Mouse (Mus musculus): Measurements from ENCODE around the gene Map2k7. TPM values are rescaled to one million over a fixed set of nuclear protein-coding genes. Genes with fewer than 3 reads are reported as not detected.

Gene Map2k7
- polyA plus RNA-seq, 1 experiment = 27.0 TPM

DNA sequence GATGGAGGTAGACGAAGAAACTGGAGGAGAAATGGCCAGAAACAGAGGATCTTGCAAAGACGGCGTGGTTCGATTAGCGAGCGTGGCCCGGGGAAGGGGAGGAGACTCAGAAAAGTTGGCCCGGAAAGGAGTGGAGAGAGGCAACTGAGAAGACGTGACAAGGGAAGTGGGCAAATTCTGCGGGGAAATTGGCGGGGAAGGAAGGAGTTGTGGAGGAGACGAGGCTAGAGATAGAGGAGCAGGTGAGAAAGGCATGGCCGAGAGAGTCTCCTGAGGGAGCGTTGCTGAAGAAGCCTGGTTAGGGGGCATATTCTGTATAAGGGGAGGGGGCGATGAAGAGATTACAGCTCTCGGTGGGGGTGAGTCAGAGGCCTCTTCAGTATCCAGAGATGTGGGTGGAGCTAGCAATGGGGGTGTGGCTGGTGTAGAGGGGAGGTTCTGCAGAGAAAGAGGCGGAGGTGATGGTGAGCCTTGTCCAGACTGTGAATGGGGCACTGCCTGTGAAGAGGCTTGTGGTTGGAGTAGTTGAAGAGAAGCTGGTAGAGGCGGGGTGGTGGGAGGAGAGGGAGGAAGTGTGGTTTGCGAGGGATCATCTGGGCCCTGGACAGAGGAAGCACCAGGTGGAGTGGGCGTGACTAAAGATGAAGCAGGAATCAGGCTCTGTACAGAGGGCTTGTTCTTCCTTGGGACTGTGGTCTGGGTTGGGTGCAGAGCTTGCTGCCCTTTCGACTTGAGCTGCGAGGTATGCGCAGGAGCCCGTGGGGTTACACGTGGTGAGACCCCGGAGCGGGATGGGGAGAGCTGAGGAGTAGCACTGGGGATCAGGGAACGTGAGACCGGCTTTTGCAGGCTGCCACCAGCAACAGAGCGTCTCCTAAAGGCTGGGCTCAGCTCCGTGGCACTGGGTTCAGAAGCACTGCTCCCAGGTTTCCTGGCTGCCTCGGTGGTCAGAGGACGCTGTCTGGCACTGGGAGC is 24.2 kb upstream of the Map2k7 start:
- H3K36me3 ChIP-seq (ENCODE audit: control insufficient read depth, insufficient read depth, low read length) = no peaks in the 10 kb centered on the region
- 0 out of 2 replicates have a peak overlapping the region, but pooled peaks have one; percentile 3 for H3K27ac ChIP-seq (ENCODE audit: insufficient read depth, low read depth, low read length)
- peaks cover 21% of the 10 kb centered on the region for H3K4me1 ChIP-seq (ENCODE audit: control insufficient read depth, insufficient read depth, insufficient read length, low read length)
- peak overlapping the region; percentile 60 for H3K4me3 ChIP-seq (ENCODE audit: low read depth, low read length)
- whole genome bisulfite sequencing = 4% methylated on average over 33 of the region's 33 CpGs
- peaks cover 28% of the 10 kb centered on the region for H3K27me3 ChIP-seq (ENCODE audit: control insufficient read depth, insufficient read depth, low read length)
- TF ChIP-seq POLR2A (IDR thresholded peaks at IDR 0.05; ENCODE audit: low read depth, low read length) (no peak), CTCF (IDR thresholded peaks at IDR 0.05; ENCODE audit: extremely low read depth, insufficient read length, insufficient replicate concordance, low read depth, low read length) (no peak)

DNA sequence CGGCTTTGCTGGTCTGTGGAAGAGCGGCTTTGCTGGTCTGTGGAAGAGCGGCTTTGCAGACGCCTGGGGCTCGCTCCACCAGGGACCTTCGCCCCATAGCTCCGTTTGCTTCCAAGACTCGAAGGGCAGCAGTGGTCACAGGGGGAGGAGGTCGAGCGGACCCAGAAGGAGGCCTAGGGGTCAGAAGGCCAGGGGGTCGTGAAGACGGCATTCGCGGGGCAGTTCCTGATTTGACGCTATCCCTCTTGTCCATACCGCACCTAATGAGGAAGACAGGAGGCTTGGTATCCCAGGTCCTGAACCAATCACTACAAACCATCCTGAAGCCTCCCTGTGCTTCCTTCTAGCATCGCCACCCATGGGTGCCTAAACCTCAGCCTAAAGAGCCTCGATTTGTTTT is 22.2 kb upstream of the Map2k7 start:
- TF ChIP-seq CTCF (IDR thresholded peaks at IDR 0.05; ENCODE audit: extremely low read depth, insufficient read length, insufficient replicate concordance, low read depth, low read length) (no peak), POLR2A (IDR thresholded peaks at IDR 0.05; ENCODE audit: low read depth, low read length) (no peak)
- WGBS = 23% methylated on average over 18 of the region's 18 CpGs
- H3K4me3 ChIP-seq (ENCODE audit: low read depth, low read length) = no peak overlapping the region

DNA sequence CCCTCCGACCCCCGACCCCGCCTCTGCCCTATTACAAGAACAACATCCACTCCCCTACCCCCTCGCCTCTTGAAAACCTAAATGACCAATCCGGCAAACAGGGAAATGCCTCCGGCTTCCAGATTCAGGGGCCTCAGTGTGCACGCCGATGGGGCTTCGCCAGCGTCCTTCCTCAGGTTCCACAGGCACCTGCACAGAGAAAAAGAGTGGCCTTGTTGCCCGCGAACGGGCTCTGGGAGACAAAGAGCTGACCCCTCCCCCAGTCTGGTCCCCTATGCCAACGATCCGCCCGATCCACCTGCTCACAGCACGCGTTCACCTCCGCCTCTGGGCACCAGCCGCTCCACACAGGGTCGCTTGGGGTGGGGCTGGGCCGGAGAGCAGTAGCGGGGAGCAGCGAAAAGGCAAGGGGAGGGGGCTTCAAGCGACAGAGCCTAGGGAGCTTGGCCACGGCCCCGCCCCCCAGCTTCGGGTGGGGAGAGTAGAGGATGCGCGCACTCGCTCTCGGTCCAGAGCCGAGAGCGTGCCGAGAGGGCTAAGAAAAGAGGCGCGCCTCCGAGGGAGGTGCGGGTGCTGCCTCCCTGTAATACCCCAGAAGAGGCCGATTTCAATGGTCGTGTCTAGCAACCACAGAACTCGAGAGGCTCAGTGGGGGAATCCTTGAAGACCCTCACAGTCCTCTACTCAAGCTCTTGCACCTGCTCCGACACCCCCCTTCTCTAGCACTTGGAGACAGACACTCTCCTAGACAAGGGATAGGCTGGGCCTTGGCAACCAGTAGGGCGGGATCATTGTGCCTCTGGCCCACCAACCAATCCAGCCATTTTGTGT is 21.5 kb upstream of the Map2k7 start, which contains the start of gene Prr36:
TSS of gene Prr36 (minus strand) at position 669 of the 831 bp plus-strand sequence.
- H3K27me3 ChIP-seq (ENCODE audit: control insufficient read depth, insufficient read depth, low read length) = peaks cover 33% of the 10 kb centered on the region
- peaks cover 21% of the 10 kb centered on the region for H3K4me1 ChIP-seq (ENCODE audit: control insufficient read depth, insufficient read depth, insufficient read length, low read length)
- H3K27ac ChIP-seq (ENCODE audit: insufficient read depth, low read depth, low read length) = no peak within 1 kb of the TSS
- H3K36me3 ChIP-seq (ENCODE audit: control insufficient read depth, insufficient read depth, low read length) = no peaks in the 10 kb centered on the region
- TF ChIP-seq POLR2A (IDR thresholded peaks at IDR 0.05; ENCODE audit: low read depth, low read length) (no peak), CTCF (IDR thresholded peaks at IDR 0.05; ENCODE audit: extremely low read depth, insufficient read length, insufficient replicate concordance, low read depth, low read length) (no peak)
- peak within 1 kb of the TSS; percentile 44 for H3K4me3 ChIP-seq (ENCODE audit: low read depth, low read length)
- WGBS = 4% methylated on average over 44 of the region's 44 CpGs

More for the DNA sequence above, 22.2 kb upstream of the Map2k7 start:
- Histone ChIP-seq H3K27ac (ENCODE audit: insufficient read depth, low read depth, low read length) (no peak overlapping the region), H3K4me1 (ENCODE audit: control insufficient read depth, insufficient read depth, insufficient read length, low read length) (peaks cover 21% of the 10 kb centered on the region), H3K27me3 (ENCODE audit: control insufficient read depth, insufficient read depth, low read length) (peaks cover 30% of the 10 kb centered on the region), H3K36me3 (ENCODE audit: control insufficient read depth, insufficient read depth, low read length) (no peaks in the 10 kb centered on the region)

DNA sequence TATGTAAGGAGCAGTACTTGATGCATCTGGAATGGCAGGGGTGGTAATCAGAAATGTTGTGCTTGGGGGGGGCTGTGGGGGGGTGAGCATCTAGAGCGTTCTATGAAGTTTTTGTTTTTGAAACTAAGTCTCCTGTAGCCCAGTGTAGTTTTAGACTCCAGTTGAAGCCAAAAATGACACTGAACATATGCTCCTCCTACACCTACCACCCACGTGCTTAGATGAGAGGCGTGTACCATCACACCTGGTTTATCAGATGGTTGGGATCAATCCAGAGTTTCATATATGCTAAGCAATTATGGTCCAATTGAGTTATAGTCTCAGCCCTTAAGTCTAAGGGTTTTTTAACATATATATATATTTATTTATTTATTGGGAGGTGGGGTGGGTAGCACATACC is 18.9 kb upstream of the Map2k7 start:
- Histone ChIP-seq H3K4me3 (ENCODE audit: low read depth, low read length) (no peak overlapping the region), H3K4me1 (ENCODE audit: control insufficient read depth, insufficient read depth, insufficient read length, low read length) (peaks cover 6% of the 10 kb centered on the region), H3K36me3 (ENCODE audit: control insufficient read depth, insufficient read depth, low read length) (no peaks in the 10 kb centered on the region), H3K27me3 (ENCODE audit: control insufficient read depth, insufficient read depth, low read length) (peaks cover 33% of the 10 kb centered on the region), H3K27ac (ENCODE audit: insufficient read depth, low read depth, low read length) (no peak overlapping the region)
- TF ChIP-seq POLR2A (IDR thresholded peaks at IDR 0.05; ENCODE audit: low read depth, low read length) = no peak
- TF ChIP-seq CTCF (IDR thresholded peaks at IDR 0.05; ENCODE audit: extremely low read depth, insufficient read length, insufficient replicate concordance, low read depth, low read length) = no peak
- WGBS = 68% methylated on average over 3 of the region's 3 CpGs

DNA sequence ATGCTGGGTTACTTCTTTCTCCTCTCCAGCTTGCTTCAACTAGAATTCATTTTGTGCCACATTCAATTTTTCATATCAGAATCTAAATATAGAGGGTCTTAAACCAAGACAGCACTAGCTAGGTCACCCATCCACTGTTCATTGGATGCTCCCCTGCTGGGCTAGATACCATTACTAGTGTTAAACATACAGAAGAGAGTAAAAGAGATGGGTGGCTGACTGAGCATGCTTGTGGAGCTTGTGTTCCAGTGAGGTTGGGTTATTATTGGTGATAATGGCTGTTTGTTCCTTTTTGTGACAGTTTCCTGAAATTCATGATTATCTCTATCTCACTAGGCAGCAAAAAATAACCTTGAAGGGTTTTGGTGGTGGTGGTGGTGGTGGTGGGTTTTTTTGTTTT is 16.5 kb upstream of the Map2k7 start:
- TF ChIP-seq POLR2A (IDR thresholded peaks at IDR 0.05; ENCODE audit: low read depth, low read length) = no peak
- TF ChIP-seq CTCF (IDR thresholded peaks at IDR 0.05; ENCODE audit: extremely low read depth, insufficient read length, insufficient replicate concordance, low read depth, low read length) = no peak
- H3K4me3 ChIP-seq (ENCODE audit: low read depth, low read length) = no peak overlapping the region
- H3K27ac ChIP-seq (ENCODE audit: insufficient read depth, low read depth, low read length) = no peak overlapping the region
- peaks cover 6% of the 10 kb centered on the region for H3K4me1 ChIP-seq (ENCODE audit: control insufficient read depth, insufficient read depth, insufficient read length, low read length)
- no peaks in the 10 kb centered on the region for H3K36me3 ChIP-seq (ENCODE audit: control insufficient read depth, insufficient read depth, low read length)
- peaks cover 15% of the 10 kb centered on the region for H3K27me3 ChIP-seq (ENCODE audit: control insufficient read depth, insufficient read depth, low read length)

DNA sequence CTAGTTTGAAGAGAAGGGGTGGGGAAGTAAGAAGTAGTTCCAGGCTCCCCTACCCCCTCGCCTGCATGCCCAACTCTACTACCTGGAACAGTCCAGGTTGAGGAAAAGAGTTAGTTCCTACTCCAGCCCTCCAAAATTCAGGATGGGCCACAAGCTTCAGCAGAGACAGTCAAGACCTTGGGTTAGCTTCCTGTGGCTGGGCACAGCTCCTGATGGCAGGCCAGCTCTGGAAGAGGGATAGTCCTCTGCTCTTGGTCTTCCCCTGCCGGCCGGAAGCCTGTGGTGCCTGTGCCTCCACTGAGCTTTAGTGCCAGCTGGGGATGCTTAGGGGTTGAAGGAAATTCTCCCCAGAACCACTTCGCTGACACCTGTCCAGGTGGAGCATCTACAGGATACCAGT is 12.2 kb upstream of the Map2k7 start:
- Histone ChIP-seq H3K4me1 (ENCODE audit: control insufficient read depth, insufficient read depth, insufficient read length, low read length) (peaks cover 6% of the 10 kb centered on the region; the same call in 1 of the 2 replicates), H3K27ac (ENCODE audit: insufficient read depth, low read depth, low read length) (no peak overlapping the region), H3K4me3 (ENCODE audit: low read depth, low read length) (peak overlapping the region; percentile 40), H3K36me3 (ENCODE audit: control insufficient read depth, insufficient read depth, low read length) (no peaks in the 10 kb centered on the region), H3K27me3 (ENCODE audit: control insufficient read depth, insufficient read depth, low read length) (peaks cover 3% of the 10 kb centered on the region)
- 30% methylated on average over 4 of the region's 4 CpGs for WGBS
- TF ChIP-seq CTCF (IDR thresholded peaks at IDR 0.05; ENCODE audit: extremely low read depth, insufficient read length, insufficient replicate concordance, low read depth, low read length) (no peak), POLR2A (IDR thresholded peaks at IDR 0.05; ENCODE audit: low read depth, low read length) (no peak)
